Mouse (Mus musculus) testis, postnatal 14 days (tissue): ENCODE results near the gene Crlf1.

ENCODE experiments used
- DNase-seq: peaks from one replicate; pipeline ENCODE4 v3.0.0; 2021; ENCODE audit warnings: low spot score

Crlf1 gene

DNA sequence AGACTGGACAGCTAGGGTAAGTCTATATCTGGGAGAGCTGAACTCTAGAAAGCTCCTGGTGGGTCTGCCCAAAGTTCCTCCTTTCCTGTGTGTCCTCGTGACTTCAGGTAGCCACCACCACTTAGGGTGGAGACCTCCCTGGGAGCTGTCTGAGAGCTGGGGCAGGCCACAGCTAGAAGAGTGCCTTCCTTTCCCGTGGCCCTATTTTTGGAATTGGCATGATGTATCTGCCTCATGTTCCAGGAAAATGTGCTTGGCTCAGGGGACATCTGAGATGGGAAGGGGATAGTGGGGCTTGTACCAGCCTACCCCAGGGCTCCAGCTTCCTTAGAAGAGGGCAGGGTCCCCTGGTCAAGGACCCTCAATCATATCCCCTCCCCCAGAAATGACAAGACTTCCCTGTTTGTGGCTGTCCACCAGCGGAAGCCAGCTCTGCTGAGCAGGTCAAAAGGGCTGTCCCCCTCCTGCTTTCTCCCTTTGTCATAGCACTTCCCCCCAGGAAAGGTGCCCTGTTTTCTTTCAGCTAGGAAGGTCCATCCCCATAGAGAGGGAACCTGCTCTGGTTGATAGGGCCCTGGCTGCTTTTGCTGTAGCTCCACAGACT lies 58.7 kb downstream of the Crlf1 start:
- no peak for DNase-seq

DNA sequence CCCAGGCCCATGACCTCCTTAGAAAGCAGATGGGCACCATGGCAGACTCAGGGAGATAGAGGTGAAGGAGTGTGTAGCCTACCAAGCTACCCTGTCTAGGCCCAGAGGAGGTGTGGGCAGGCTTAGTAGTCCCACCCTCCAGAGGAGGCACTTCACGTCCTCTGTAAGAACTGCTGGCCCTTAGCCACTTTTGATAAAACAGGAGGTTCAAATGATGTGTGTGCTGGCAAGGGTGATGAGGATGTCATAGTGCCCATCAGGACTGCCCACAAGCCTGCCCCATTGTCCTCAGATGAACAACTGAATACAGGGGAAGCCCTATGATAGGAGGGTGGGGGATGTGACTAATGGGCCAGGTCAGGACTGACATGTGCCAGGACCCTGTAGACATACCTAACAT lies 59.9 kb downstream of the Crlf1 start:
- no peak for DNase-seq
